Mouse (Mus musculus) kidney, postnatal 14 days (tissue): ENCODE data around the gene Prmt7.

ENCODE experiments used
- DNase-seq: peaks from one replicate; pipeline ENCODE4 v3.0.0; 2022; ENCODE audit warnings: mixed read lengths

Prmt7 gene

DNA sequence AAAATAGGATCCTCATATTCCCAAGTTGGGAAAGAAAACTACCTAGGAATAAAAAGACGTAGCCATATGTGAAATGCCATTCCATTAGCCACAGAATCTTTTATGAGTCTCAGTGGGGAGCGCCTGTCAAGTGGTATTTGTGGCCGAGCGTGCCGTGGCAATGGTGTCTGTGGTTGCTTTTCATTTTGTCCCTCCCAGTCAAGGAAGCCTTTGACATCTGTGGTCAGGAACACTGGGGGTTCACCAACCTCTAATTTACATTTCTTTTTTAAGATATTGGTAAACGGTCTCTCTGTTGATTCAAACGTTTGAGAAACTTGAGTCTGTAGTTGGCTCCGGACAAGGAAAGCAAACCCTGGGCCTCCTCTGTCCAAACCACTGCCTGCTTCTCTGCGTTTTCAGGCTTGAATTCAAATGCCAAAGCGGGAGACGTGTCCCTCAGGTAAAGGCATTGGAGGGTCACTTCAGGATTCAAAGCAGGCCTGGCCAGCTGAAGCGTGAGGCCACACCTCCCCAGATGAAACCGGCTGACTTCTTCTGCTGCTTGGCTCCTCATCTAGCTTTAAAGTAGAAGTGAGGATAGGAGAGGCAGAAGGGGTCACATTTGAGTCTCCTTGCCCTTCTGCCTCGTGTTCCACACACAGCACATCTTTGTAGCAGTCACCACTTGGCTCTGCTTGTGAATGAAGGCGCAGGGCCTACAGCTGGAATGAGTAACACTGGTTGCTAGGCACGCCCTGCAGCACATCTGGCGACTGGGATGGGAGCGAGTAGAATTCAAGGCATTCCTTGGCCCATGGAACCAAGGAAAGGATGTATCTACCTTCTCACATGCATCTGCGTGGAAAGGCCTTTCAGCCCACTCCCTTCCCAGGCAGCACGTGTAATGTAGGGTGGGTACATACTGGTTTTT, 82.0 kb downstream of the Prmt7 start:
- no peak for DNase-seq

DNA sequence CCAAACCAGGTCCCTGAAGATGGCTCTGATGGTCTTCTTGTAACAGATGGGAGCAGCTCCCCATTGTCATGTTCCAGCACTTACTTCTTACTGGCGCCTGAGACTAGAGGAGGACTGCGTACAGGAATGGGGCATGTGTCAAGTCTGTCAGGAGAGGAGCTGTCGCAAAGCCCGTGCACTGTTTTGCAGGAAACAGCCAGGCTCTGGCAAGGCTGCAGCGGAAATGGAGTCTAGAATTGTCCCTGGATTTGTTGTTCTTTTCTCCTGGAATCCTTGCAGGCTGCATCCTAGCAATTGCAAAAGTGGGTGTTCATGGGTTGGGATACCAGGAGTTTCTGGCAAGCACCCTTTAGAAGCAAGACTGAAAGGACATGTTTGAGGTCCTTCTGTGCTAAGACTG, 87.5 kb downstream of the Prmt7 start:
- DNase-seq, result peak; percentile 59

DNA sequence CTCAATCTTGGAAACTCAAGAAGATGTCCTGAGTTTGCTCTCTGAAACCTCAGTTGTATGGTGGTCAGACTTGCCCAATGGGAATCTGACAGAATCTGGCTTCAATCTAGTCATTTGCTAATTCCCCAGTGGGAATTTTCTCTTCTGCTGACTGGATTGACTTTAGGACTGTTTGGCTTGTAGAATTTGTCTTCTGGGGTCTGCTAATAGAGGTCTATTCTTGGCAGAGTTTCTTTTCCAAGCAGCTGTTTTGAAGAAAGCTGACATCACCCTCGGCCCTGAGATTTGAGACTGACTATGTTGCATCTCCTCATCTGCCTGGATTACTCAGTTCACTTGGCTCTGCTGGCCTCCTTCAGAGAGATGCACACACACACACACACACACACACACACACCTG, 88.1 kb downstream of the Prmt7 start:
- DNase-seq, result no peak

DNA sequence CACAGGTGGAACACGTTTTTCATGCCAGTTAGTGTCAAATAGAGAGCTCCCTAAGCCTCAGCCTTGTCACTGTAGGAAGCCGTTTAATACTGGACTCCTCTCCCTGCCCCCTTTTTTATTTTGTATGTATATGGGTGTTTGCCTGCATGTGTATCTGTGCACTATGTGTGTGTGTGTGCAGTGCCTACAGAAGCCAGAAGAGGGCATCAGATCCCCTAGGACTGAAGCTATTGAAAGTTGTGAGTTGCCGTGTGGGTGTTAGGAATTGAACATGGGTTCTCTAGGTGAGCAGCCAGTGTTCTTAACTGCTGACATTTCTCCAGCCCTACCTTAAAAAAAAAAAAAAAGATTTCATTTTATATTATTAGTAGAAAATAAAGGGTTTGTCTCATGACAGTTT, 89.0 kb downstream of the Prmt7 start:
- no peak for DNase-seq

DNA sequence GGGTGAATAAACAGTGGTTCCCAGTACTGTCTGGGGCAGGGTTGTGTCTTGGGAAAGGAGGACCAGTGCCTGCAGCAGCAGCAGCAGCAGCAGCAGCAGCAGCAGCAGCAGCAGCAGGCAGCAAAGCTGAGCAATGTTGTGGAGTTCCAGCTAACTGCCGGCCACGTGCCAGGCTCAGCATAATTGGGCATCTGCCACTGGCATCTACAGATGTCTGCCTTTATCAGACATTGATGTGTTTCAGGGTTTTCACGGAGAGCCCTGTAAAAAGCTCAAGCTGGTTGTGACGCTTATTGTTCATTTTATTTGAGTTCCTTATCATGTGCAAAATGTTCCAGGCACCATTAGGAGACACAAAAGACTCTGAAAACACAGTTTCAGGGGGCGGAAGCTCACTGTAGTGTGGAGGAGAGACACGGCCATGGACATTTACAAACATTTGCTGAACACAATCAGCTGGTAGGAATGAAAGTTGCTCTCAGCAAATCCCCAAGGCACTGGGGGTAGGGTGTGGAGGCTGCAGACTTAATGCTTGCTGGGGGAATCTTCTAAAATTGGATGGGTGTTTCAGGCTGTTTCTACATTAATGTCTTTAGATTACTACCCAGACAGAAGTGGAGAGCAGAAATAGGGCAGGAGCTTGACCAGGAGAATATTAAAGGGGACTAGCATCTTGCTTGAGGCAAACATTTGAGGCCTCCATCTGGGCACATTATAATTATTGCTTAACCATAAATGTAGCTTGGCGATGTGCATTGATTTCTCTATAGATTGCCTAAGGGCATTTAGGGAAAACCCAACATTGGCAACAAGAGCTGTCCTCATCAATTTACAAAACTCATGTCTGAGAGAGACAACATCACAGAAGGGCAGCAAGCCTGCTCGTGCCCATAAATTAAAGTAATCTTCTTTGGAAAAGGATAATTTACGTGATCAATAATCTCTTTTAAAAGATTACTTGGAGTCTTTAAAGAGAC, 90.3 kb downstream of the Prmt7 start:
- DNase-seq, result no peak
